ENCODE assay signal across 8 mouse cellular contexts in the genomic region with DNA sequence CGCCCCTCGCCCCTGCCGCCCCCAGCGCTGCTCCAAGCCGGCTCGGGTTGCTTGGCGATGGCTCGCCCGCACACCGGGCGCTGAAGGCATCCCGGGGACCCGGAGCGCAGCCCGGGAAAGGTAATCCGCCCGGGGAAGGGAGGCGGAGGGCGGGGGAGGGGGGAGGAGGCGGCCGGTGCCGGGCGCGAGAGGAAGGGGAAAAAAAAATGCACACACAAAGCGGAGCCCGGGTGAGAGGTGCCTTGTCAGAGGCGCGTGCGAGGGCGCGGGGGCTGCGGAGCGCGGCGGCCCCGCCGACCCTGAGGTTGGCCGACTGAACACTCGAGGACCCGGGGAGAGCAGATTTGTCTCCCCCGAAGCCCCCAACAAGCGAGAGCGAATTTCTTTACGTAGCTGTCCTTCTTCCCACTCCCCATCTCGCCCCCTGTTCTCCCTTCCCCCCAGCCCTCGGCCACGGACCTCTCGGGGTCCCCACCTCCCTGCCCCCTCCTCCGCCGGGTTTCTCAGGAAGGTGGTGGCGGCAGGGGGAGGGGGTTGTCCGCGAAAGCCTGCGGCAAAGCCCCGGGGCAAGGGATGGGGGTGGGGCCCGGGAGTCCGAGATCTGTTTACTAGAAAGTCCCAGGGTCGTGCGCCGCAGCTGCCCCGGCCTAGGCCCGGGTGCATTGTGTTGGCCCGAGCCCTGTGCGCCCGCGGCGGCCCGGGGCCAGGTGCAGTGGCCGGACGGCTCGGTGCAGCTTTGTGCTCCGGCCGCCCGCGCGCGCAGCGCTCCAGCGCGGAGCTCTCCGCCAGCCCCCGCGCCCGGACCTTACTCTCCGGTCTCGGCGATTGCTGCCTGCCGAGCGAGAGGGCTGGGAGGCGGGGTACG. TPM values are rescaled to one million over a fixed set of nuclear protein-coding genes. Genes with fewer than 3 reads are reported as not detected.
DNase-seq lines count a peak whose midpoint lies in the region; TF ChIP-seq lines count a peak whose summit lies in the region.

No protein-coding gene starts in this region.

- peak overlapping the region; percentile 95 for H3K4me3 ChIP-seq in cerebellum, adult 2 months (replicated peaks; ENCODE audit: insufficient read depth, low read depth, low read length)

- TF ChIP-seq CTCF in cerebellum, adult 2 months (IDR thresholded peaks at IDR 0.05; ENCODE audit: borderline replicate concordance, insufficient read depth, low read depth, low read length), result no peak

- WGBS in cerebellum, adult 2 months, result under 1% methylated on average over 88 of the region's 91 CpGs

- peak; percentile 72 to 91 for DNase-seq in adrenal gland, adult (ENCODE audit: inconsistent age in 2 of 2, low spot score in 1 of 2)
- DNase-seq in cerebellum, adult 2 months, result peak; percentile 76 to 82
- peak; percentile 73 for DNase-seq in forelimb bud, embryonic 11.5 days (ENCODE audit: low read depth, low spot score)
- peak; percentile 66 for DNase-seq in heart, postnatal 4 days
- DNase-seq in layer of hippocampus, postnatal 36 days, result peak; percentile 47 to 53
- peak; percentile 48 to 72 for DNase-seq in lung, postnatal 4 days
- DNase-seq in right cerebral cortex, postnatal 14 days, result peak; percentile 61
- no peak for DNase-seq in T-cell, adult 2 months (ENCODE audit: low spot score)

- H3K27ac ChIP-seq in cerebellum, adult 2 months (ENCODE audit: insufficient read depth, low read length), result peak overlapping the region; percentile 84

- H3K27me3 ChIP-seq in cerebellum, adult 2 months (ENCODE audit: control insufficient read depth, insufficient read depth, low read length), result no peaks in the 10 kb centered on the region

- 0 out of 2 replicates have a peak, but pooled peaks have one; percentile 5 for TF ChIP-seq POLR2A in cerebellum, adult 2 months (IDR thresholded peaks at IDR 0.05; ENCODE audit: borderline replicate concordance, insufficient read depth, low read length)

- no peaks in the 10 kb centered on the region for H3K4me1 ChIP-seq in cerebellum, adult 2 months (ENCODE audit: control insufficient read depth, insufficient read depth, low read length)

RNA-seq across cellular contexts. Expression of gene Mpped2, which starts 0.9 kb away (rescaled TPM):
- 13.1 and 14.9 TPM in 2 replicates for polyA plus RNA-seq in cerebellum, adult 2 months (2012; rRNA removed)
- 10 to 100 TPM; 24.9 to 27.7 TPM for total RNA-seq in heart, postnatal 4 days (2021)
- total RNA-seq in layer of hippocampus, postnatal 36 days (2021), result 10 to 100 TPM; 33.2 to 40.0 TPM
